Mouse (Mus musculus) 3T3-L1 (cell line): ENCODE data around the gene Gm20479.

ENCODE experiments used
- DNase-seq: peaks from one replicate; pipeline ENCODE4 v3.0.0-alpha.2; 2015; ENCODE audit warnings: low read depth, low spot score

Gene Gm20479

GRCm38 (mm10) chr7:27310996-27311535 lies 46.2 kb downstream of the Gm20479 start:
- DNase-seq = no peak

GRCm38 (mm10) chr7:27310306-27310705 lies 46.9 kb downstream of the Gm20479 start:
- DNase-seq = no peak

GRCm38 (mm10) chr7:27309832-27310231 lies 47.4 kb downstream of the Gm20479 start:
- no peak for DNase-seq

- no peak for DNase-seq
Observed at GRCm38 (mm10) chr7:27308821-27309549, 48.2 kb downstream of the Gm20479 start.

GRCm38 (mm10) chr7:27307551-27307950 lies 49.7 kb downstream of the Gm20479 start:
- DNase-seq = no peak

GRCm38 (mm10) chr7:27306161-27307160 lies 50.8 kb downstream of the Gm20479 start:
- DNase-seq = peak; percentile 32

GRCm38 (mm10) chr7:27305091-27305730 lies 52.0 kb downstream of the Gm20479 start:
- no peak for DNase-seq
